Mouse (Mus musculus) forebrain, embryonic 15.5 days (tissue): ENCODE results near the gene Sod3. TPM values are rescaled to one million over a fixed set of nuclear protein-coding genes. Genes with fewer than 3 reads are reported as not detected.

Source experiments
- ATAC-seq: fragments of 200-750 bp; cut with Nextera tagmentation; replicated peaks from 2 replicates; pipeline ENCODE4 v1.8.0; 2017; ENCODE audit warnings: mild to moderate bottlenecking, moderate TSS enrichment, moderate library complexity
- H3K27ac ChIP-seq: fragments of 300-500 bp; sonication (generic); replicated peaks from 2 replicates; pipeline ENCODE4 v1.5.1; 2015; ENCODE audit warnings: mild to moderate bottlenecking, inconsistent platforms
- H3K27me3 ChIP-seq: fragments of 300-500 bp; sonication (generic); 2 replicates; pipeline ENCODE4 v1.6.1; 2015; ENCODE audit warnings: inconsistent platforms
- H3K36me3 ChIP-seq: fragments of 300-500 bp; sonication (generic); 2 replicates; pipeline ENCODE4 v1.6.1; 2015; ENCODE audit warnings: mild to moderate bottlenecking, inconsistent platforms
- H3K4me1 ChIP-seq: fragments of 300-500 bp; sonication (generic); 2 replicates; pipeline ENCODE4 v1.6.1; 2015; ENCODE audit warnings: inconsistent platforms
- H3K4me2 ChIP-seq: fragments of 300-500 bp; sonication (generic); replicated peaks from 2 replicates; pipeline ENCODE4 v1.6.1; 2015; ENCODE audit warnings: mild to moderate bottlenecking, inconsistent platforms
- H3K4me3 ChIP-seq: fragments of 300-500 bp; sonication (generic); 2 replicates; pipeline ENCODE4 v1.5.1; 2015; ENCODE audit warnings: mild to moderate bottlenecking, inconsistent platforms
- H3K9ac ChIP-seq: fragments of 300-500 bp; sonication (generic); replicated peaks from 2 replicates; pipeline ENCODE4 v1.6.1; 2015; ENCODE audit warnings: mild to moderate bottlenecking, inconsistent platforms
- H3K9me3 ChIP-seq: fragments of 300-500 bp; sonication (generic); 2 replicates; pipeline ENCODE4 v1.6.1; 2016; ENCODE audit warnings: inconsistent platforms
- whole genome bisulfite sequencing: fragments of 180-500 bp; shearing (Covaris S2); methylation state at CpG from one replicate; pipeline ENCODE4 v1.1.7; 2015; ENCODE audit warnings: mixed read lengths; 5-methylcytosine and 5-hydroxymethylcytosine counted together
- polyA plus RNA-seq: library from polyadenylated mRNA; unstranded; fragments of >200 nt; fragmentation: Nextera tagmentation; extraction: Ambion mirVana; gene quantifications from 2 replicates; pipeline ENCODE4 v1.2.1, GENCODE M21; 2015

The Sod3 gene
- polyA plus RNA-seq, 1 experiment from 2014 or later: 1.2 TPM

- H3K9ac ChIP-seq: no peak overlapping the region
Observed at GRCm38 (mm10) chr5:52357175-52357754, 6.3 kb upstream of the Sod3 start.

GRCm38 (mm10) chr5:52358120-52358519 is 5.5 kb upstream of the Sod3 start:
- ATAC-seq: no peak

More at GRCm38 (mm10) chr5:52357175-52357754, 6.3 kb upstream of the Sod3 start:
- H3K4me3 ChIP-seq: no peak overlapping the region
- H3K27ac ChIP-seq: no peak overlapping the region
- no peaks in the 10 kb centered on the region for H3K4me1 ChIP-seq
- H3K27me3 ChIP-seq: no peaks in the 10 kb centered on the region
- H3K9me3 ChIP-seq: no peaks in the 10 kb centered on the region
- no peak overlapping the region for H3K4me2 ChIP-seq
- 65% methylated on average over 9 of the region's 9 CpGs for WGBS
- H3K36me3 ChIP-seq: no peaks in the 10 kb centered on the region
- ATAC-seq: no peak

GRCm38 (mm10) chr5:52360286-52361049 is 3.1 kb upstream of the Sod3 start:
- H3K27ac ChIP-seq: no peak overlapping the region
- H3K27me3 ChIP-seq: no peaks in the 10 kb centered on the region
- H3K4me2 ChIP-seq: no peak overlapping the region
- no peak for ATAC-seq
- no peak overlapping the region for H3K4me3 ChIP-seq
- WGBS: 65% methylated on average over 21 of the region's 21 CpGs
- H3K4me1 ChIP-seq: no peaks in the 10 kb centered on the region
- H3K36me3 ChIP-seq: no peaks in the 10 kb centered on the region
- H3K9me3 ChIP-seq: no peaks in the 10 kb centered on the region
- H3K9ac ChIP-seq: no peak overlapping the region

More at GRCm38 (mm10) chr5:52358120-52358519, 5.5 kb upstream of the Sod3 start:
- Histone ChIP-seq H3K9me3 (no peaks in the 10 kb centered on the region), H3K4me2 (no peak overlapping the region), H3K4me1 (no peaks in the 10 kb centered on the region), H3K9ac (no peak overlapping the region), H3K27me3 (no peaks in the 10 kb centered on the region), H3K4me3 (no peak overlapping the region), H3K36me3 (no peaks in the 10 kb centered on the region), H3K27ac (no peak overlapping the region)
- 90% methylated on average over 6 of the region's 6 CpGs for WGBS

DNA sequence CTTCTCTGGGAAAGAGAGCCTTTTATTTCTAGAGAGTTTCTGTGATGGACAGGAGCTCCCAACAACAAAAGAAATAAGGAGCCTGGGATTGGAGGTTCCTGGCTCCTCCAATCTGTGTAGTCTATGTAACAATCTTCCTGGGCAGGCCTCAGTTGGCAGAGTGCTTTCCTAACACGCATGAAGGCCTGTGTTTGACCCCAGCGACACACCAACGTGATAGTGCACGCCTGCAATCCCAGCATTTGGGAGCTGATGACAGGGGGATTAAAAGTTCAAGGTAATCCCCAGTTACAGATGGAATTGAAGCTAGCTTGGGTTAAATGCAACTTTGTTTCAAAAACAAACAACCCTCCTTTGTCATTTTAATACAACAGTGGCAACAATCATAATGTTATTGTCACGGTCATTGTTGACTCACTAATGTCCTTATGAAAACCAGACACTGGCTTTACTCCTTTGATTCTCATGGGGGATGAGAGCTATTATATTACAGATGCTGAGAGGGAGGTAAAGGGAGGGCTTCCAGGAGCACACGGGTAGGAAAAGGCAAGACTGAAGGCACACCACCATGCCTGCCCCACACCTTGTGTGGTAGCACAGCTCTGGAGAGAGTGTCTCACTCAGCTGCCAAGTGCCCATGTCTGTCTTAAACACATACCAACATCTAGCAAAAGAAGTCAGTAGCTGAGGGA is 669 bp upstream of the Sod3 start:
- Histone ChIP-seq H3K27ac (no peak overlapping the region), H3K9ac (no peak overlapping the region), H3K9me3 (no peaks in the 10 kb centered on the region), H3K27me3 (no peaks in the 10 kb centered on the region), H3K4me1 (no peaks in the 10 kb centered on the region), H3K4me2 (no peak overlapping the region), H3K36me3 (no peaks in the 10 kb centered on the region), H3K4me3 (no peak overlapping the region)
- no peak for ATAC-seq
- 72% methylated on average over 6 of the region's 6 CpGs for WGBS

DNA sequence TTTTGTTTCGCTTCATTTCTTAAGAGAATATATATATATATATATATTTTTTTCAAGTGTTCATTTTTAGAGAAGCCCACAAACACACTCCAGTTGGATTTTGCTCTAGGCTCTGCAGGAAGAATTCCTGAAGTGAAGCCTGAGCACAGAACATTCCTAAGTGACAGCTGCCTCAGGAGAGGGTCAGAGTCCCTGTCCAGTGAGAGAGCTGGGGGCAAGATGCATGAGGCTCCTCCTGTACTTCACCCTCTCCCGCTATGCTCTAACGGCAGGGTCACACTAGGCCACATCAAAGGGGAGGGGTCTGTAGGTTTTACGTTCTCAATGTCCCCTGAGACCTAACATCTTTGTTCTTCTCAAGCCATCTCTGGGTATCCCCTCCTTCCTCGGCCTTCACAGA is 930 bp downstream of the Sod3 start:
- H3K4me1 ChIP-seq: peaks cover 8% of the 10 kb centered on the region; the same call in 1 of the 2 replicates
- ATAC-seq: no peak
- H3K4me3 ChIP-seq: no peak overlapping the region

GRCm38 (mm10) chr5:52365930-52366329 is 2.3 kb downstream of the Sod3 start:
- H3K27ac ChIP-seq: no peak overlapping the region
- no peak for ATAC-seq
- WGBS: 91% methylated on average over 5 of the region's 5 CpGs
- no peak overlapping the region for H3K4me2 ChIP-seq
- H3K4me3 ChIP-seq: no peak overlapping the region
- H3K9ac ChIP-seq: no peak overlapping the region
- H3K27me3 ChIP-seq: no peaks in the 10 kb centered on the region
- no peaks in the 10 kb centered on the region for H3K36me3 ChIP-seq
- no peaks in the 10 kb centered on the region for H3K9me3 ChIP-seq
- H3K4me1 ChIP-seq: peaks cover 8% of the 10 kb centered on the region; the same call in 1 of the 2 replicates

More for the DNA sequence above, 930 bp downstream of the Sod3 start:
- Histone ChIP-seq H3K9ac (no peak overlapping the region), H3K27ac (no peak overlapping the region), H3K4me2 (no peak overlapping the region), H3K27me3 (no peaks in the 10 kb centered on the region), H3K36me3 (no peaks in the 10 kb centered on the region), H3K9me3 (no peaks in the 10 kb centered on the region)
- WGBS: 73% methylated on average over 5 of the region's 5 CpGs

DNA sequence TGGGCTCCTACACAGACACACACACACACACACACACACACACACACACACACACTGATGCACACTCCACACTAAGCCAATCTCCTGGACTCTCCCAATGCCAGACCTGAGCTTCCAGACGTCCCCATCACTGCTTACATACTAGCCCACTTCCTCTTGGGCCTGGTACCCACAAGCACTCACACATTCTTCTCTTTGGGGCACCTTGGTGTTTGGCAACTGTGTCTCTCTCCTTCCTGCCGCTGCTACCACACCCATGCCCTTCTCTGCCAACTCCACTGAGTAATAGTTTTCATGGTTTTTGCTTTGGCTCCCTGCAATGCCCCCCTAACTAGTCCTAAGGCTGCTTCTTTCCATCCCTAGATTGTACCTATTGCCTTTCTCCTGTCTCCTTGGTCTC is 3.1 kb downstream of the Sod3 start:
- no peaks in the 10 kb centered on the region for H3K9me3 ChIP-seq
- H3K4me3 ChIP-seq: no peak overlapping the region
- peaks cover 8% of the 10 kb centered on the region; the same call in 1 of the 2 replicates for H3K4me1 ChIP-seq
- H3K36me3 ChIP-seq: no peaks in the 10 kb centered on the region
- no peak for ATAC-seq
- H3K27ac ChIP-seq: no peak overlapping the region
- H3K27me3 ChIP-seq: no peaks in the 10 kb centered on the region
- WGBS: 75% methylated on average over 2 of the region's 2 CpGs
- no peak overlapping the region for H3K9ac ChIP-seq
- no peak overlapping the region for H3K4me2 ChIP-seq

GRCm38 (mm10) chr5:52367866-52368840 is 4.6 kb downstream of the Sod3 start:
- Histone ChIP-seq H3K4me3 (peak overlapping the region; percentile 16), H3K9ac (peak overlapping the region; percentile 31), H3K27me3 (no peaks in the 10 kb centered on the region), H3K4me1 (peaks cover 8% of the 10 kb centered on the region; the same call in 1 of the 2 replicates), H3K36me3 (no peaks in the 10 kb centered on the region), H3K4me2 (peak overlapping the region; percentile 44), H3K27ac (no peak overlapping the region), H3K9me3 (no peaks in the 10 kb centered on the region)
- WGBS: 53% methylated on average over 63 of the region's 63 CpGs
- ATAC-seq: peak; percentile 60; the same call in 1 of the 2 replicates

DNA sequence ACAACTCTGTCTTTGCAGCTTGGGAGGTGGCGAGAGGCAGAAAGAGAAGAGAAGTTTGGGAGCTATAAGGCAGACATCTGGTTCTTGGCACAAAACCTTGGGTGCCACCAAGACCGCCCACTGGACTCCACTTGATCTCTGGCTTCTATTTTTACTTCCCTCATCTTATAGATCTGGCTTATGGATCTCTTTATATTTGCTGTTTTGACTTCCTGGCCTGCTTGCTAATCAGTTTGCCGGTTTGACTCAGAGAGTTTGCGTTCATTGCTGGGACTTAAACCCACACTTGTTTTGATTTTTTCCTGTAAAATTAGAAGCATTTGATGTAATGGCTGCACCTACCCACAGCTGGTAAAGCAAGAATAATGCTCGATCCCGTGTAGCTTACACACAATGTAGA is 7.3 kb downstream of the Sod3 start:
- Histone ChIP-seq H3K27me3 (no peaks in the 10 kb centered on the region), H3K9ac (no peak overlapping the region), H3K27ac (no peak overlapping the region), H3K9me3 (no peaks in the 10 kb centered on the region), H3K36me3 (no peaks in the 10 kb centered on the region), H3K4me2 (no peak overlapping the region), H3K4me3 (no peak overlapping the region), H3K4me1 (peaks cover 8% of the 10 kb centered on the region; the same call in 1 of the 2 replicates)
- WGBS: 91% methylated on average over 6 of the region's 6 CpGs
- no peak for ATAC-seq

GRCm38 (mm10) chr5:52375847-52376246 is 12.3 kb downstream of the Sod3 start:
- WGBS: 75% methylated on average over 9 of the region's 9 CpGs
- Histone ChIP-seq H3K4me1 (no peaks in the 10 kb centered on the region), H3K4me2 (no peak overlapping the region), H3K36me3 (no peaks in the 10 kb centered on the region), H3K27me3 (no peaks in the 10 kb centered on the region), H3K27ac (no peak overlapping the region), H3K9ac (no peak overlapping the region), H3K4me3 (no peak overlapping the region), H3K9me3 (no peaks in the 10 kb centered on the region)
- ATAC-seq: peak; percentile 53

DNA sequence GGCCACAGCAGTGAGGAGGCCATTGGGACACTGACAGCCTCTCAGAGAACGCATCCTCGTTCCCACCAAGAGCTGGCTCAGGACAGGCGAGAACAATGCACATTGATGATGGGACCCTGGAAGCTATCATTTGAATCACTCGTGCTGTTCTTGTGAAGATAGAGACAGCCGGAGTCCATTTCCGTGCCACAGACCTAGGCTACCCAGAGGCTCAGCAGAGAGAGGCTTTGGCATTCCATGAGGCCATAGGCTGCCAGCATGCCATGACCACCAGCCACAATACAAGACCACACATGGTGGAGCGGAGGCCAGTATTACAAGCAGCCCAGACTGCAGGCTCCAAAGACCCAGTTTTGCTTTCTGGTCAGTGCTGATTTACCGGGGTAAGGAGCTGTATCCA is 19.2 kb downstream of the Sod3 start:
- ATAC-seq: no peak
- H3K27me3 ChIP-seq: no peaks in the 10 kb centered on the region
- WGBS: 81% methylated on average over 8 of the region's 8 CpGs

More for the DNA sequence above, 19.2 kb downstream of the Sod3 start:
- no peaks in the 10 kb centered on the region for H3K36me3 ChIP-seq
- H3K4me2 ChIP-seq: no peak overlapping the region
- H3K9me3 ChIP-seq: no peaks in the 10 kb centered on the region
- no peak overlapping the region for H3K9ac ChIP-seq
- no peaks in the 10 kb centered on the region for H3K4me1 ChIP-seq
- H3K4me3 ChIP-seq: no peak overlapping the region
- H3K27ac ChIP-seq: no peak overlapping the region
